Comparison of ENCODE assay signal across 14 mouse cellular contexts in the genomic region with DNA sequence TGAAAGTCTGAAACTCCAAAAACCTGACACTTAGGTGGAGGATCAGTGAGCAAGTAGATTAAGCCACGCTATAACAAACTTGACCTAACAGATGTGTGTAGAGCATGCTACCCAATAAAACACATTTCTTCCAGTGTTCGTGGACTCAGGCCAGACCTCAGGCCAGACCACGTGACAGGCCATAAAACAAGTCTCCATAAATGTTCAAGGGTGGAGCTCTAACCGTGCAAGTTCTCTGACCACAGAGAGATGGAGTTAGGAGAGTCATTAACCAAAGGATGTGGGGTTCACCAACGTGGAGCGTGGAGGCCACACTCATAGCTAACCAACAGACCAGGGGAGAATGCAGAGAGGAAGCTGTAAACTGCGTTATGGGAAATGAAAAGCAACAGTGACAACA. TPM values are rescaled to one million over a fixed set of nuclear protein-coding genes. Genes with fewer than 3 reads are reported as not detected.
DNase-seq lines count a peak whose midpoint lies in the region; ATAC-seq and TF ChIP-seq lines count a peak whose summit lies in the region.
"Had no signal": no experiment of that assay in that cellular context is flagged by ENCODE, and none has a peak within 500 bp of the region (broad histone marks: within the 10 kb centered on the region; RNA-seq: fewer than 3 reads in every experiment).

No protein-coding gene starts in this region.

- H3K4me3 ChIP-seq in MEL (ENCODE audit: control insufficient read depth in 1 of 2, insufficient read depth in 1 of 2, low read depth in 2 of 2, low read length in 2 of 2), result no peak overlapping the region
- no peak overlapping the region for H3K4me3 ChIP-seq in forebrain, embryonic 14.5 days (ENCODE audit: low read depth, low read length)
- H3K4me3 ChIP-seq: embryonic facial prominence, embryonic 13.5 days; heart, embryonic 10.5 days had no signal

- H3K4me2 ChIP-seq in forebrain, embryonic 14.5 days (ENCODE audit: low read length), result no peak overlapping the region
- H3K4me2 ChIP-seq: embryonic facial prominence, embryonic 13.5 days had no signal

- WGBS in forebrain, embryonic 14.5 days, result 86% methylated on average over 7 of the region's 7 CpGs

- TF ChIP-seq POLR2A in MEL (IDR thresholded peaks at IDR 0.05; ENCODE audit: control insufficient read depth in 1 of 2, insufficient read depth in 1 of 2, low read depth in 1 of 2, low read length in 2 of 2, poor library complexity in 1 of 2), result no peak

- H3K4me1 ChIP-seq in MEL (ENCODE audit: control insufficient read depth in 1 of 2, insufficient read depth in 2 of 2, low read length in 2 of 2), result peaks cover 2 to 3% of the 10 kb centered on the region in 2 experiments; a peak in 1 of 4 replicates
- H3K4me1 ChIP-seq in forebrain, embryonic 14.5 days (ENCODE audit: control insufficient read depth, insufficient read depth, low read length), result no peaks in the 10 kb centered on the region
- H3K4me1 ChIP-seq: heart, embryonic 10.5 days had no signal

- DNase-seq in 416B (ENCODE audit: low read depth) (peak; percentile 97), MEL (ENCODE audit: low read depth, low spot score) (peak; percentile 32)
- DNase-seq in kidney, adult 11 months, result peak; percentile 58
- DNase-seq in kidney, postnatal 4 days, result peak; percentile 71 to 80
- DNase-seq in forebrain, embryonic 14.5 days (ENCODE audit: low spot score), result no peak
- no peak for DNase-seq in adrenal gland, postnatal 4 days (ENCODE audit: low spot score in 2 of 2)
- no peak for DNase-seq in T-cell, adult 2 months (ENCODE audit: low spot score)
- DNase-seq: adrenal gland, adult 8-10 months; cerebellum, adult 2 months; right cerebral cortex, adult 18-20 months; thymus, postnatal 4 days had no signal

- peaks cover 3 to 6% of the 10 kb centered on the region in 2 experiments for H3K27me3 ChIP-seq in MEL (ENCODE audit: control insufficient read depth in 1 of 2, insufficient read depth in 2 of 2, low read length in 2 of 2)
- no peaks in the 10 kb centered on the region for H3K27me3 ChIP-seq in forebrain, embryonic 14.5 days (replicated peaks; ENCODE audit: control insufficient read depth, insufficient read depth, low read length)
- H3K27me3 ChIP-seq: embryonic facial prominence, embryonic 13.5 days had no signal

- H3K36me3 ChIP-seq in MEL (ENCODE audit: control insufficient read depth in 1 of 2, insufficient read depth in 2 of 2, low read length in 2 of 2), result no peaks in the 10 kb centered on the region
- H3K36me3 ChIP-seq in forebrain, embryonic 14.5 days (ENCODE audit: control insufficient read depth, insufficient read depth, low read length), result no peaks in the 10 kb centered on the region
- H3K36me3 ChIP-seq: embryonic facial prominence, embryonic 13.5 days; heart, embryonic 10.5 days had no signal

- no peak overlapping the region for H3K9ac ChIP-seq in MEL (ENCODE audit: control insufficient read depth, low read depth, low read length, poor library complexity, severe bottlenecking)
- no peak overlapping the region for H3K9ac ChIP-seq in forebrain, embryonic 14.5 days (ENCODE audit: low read length)
- H3K9ac ChIP-seq: embryonic facial prominence, embryonic 13.5 days; liver, embryonic 14.5 days had no signal

- no peak for ATAC-seq in forebrain, embryonic 14.5 days

- no peak for TF ChIP-seq EP300 in MEL (IDR thresholded peaks at IDR 0.05; ENCODE audit: low read depth in 1 of 2, low read length in 2 of 2)

- no peaks in the 10 kb centered on the region for H3K9me3 ChIP-seq in MEL (replicated peaks; ENCODE audit: insufficient read depth, low read length)
- H3K9me3 ChIP-seq in forebrain, embryonic 14.5 days (replicated peaks; ENCODE audit: control insufficient read depth, low read length), result no peaks in the 10 kb centered on the region
- H3K9me3 ChIP-seq: embryonic facial prominence, embryonic 13.5 days; heart, embryonic 10.5 days had no signal

- H3K27ac ChIP-seq in MEL (ENCODE audit: control insufficient read depth, low read depth, low read length), result no peak overlapping the region
- no peak overlapping the region for H3K27ac ChIP-seq in forebrain, embryonic 14.5 days (ENCODE audit: low read depth, low read length)
- H3K27ac ChIP-seq: embryonic facial prominence, embryonic 13.5 days; heart, embryonic 10.5 days; liver, embryonic 14.5 days had no signal

- no peaks in the 10 kb centered on the region for H3K79me2 ChIP-seq in MEL (ENCODE audit: control insufficient read depth, insufficient read depth, low read length, poor library complexity)

- no peak for TF ChIP-seq RAD21 in MEL (IDR thresholded peaks at IDR 0.05; ENCODE audit: low read depth, low read length)

- TF ChIP-seq CTCF in MEL (IDR thresholded peaks at IDR 0.05 in 2 of 3, conservative IDR thresholded peaks at IDR 0.05 in 1 of 3; ENCODE audit: control insufficient read depth in 1 of 3, insufficient read depth in 1 of 3, low read depth in 2 of 3, low read length in 3 of 3, poor library complexity in 1 of 3, severe bottlenecking in 1 of 3), result no peak

TF ChIP-seq in MEL, 35 proteins besides CTCF, POLR2A, EP300 and RAD21:
- TF ChIP-seq JUND (IDR thresholded peaks at IDR 0.05; ENCODE audit: low read depth, low read length), result no peak
- no peak for TF ChIP-seq MEF2A (IDR thresholded peaks at IDR 0.05; ENCODE audit: extremely low read depth, insufficient replicate concordance, low read depth, low read length, poor library complexity, severe bottlenecking)
- no peak for TF ChIP-seq ETS1 (IDR thresholded peaks at IDR 0.05; ENCODE audit: low read depth, low read length)
- 0 out of 2 replicates have a peak, but pooled peaks have one; percentile 7 for TF ChIP-seq BHLHE40 (IDR thresholded peaks at IDR 0.05; ENCODE audit: borderline replicate concordance, low read depth, low read length)
- no peak for TF ChIP-seq MAFK (IDR thresholded peaks at IDR 0.05; ENCODE audit: borderline replicate concordance, low read depth, low read length)
- TF ChIP-seq USF2 (IDR thresholded peaks at IDR 0.05; ENCODE audit: borderline replicate concordance in 1 of 2, insufficient read depth in 1 of 2, low read depth in 1 of 2, low read length in 2 of 2), result peak in 1 of 2 experiments; percentile 56; a peak in 1 of 4 replicates
- TF ChIP-seq USF1 (IDR thresholded peaks at IDR 0.05; ENCODE audit: low read depth, low read length), result peak; percentile 90
- peak; percentile 83 for TF ChIP-seq MAX (IDR thresholded peaks at IDR 0.05; ENCODE audit: low read length)
- no peak for TF ChIP-seq ZC3H11A (IDR thresholded peaks at IDR 0.05; ENCODE audit: low read depth, low read length)
- TF ChIP-seq ZMIZ1 (IDR thresholded peaks at IDR 0.05; ENCODE audit: low read depth, low read length), result no peak
- no peak for TF ChIP-seq SIN3A (IDR thresholded peaks at IDR 0.05; ENCODE audit: low read length)
- no peak for TF ChIP-seq MYC (IDR thresholded peaks at IDR 0.05; ENCODE audit: low read depth, low read length)
- TF ChIP-seq MAZ (IDR thresholded peaks at IDR 0.05; ENCODE audit: low read depth, low read length), result no peak

RNA-seq across cellular contexts. Expression of gene Ptprf, which starts 35.3 kb away (rescaled TPM):
- total RNA-seq in MEL (2012; rRNA removed), result 0.04 TPM in 1 of 2 replicates, not detected in the other
- not detected for polyA plus RNA-seq in MEL (2012; ENCODE audit: insufficient read depth in 1 of 2, insufficient read length in 2 of 2, low read depth in 1 of 2, low replicate concordance in 2 of 2, missing spikeins in 1 of 2)
- 42.0 and 50.2 TPM in 2 replicates for polyA plus RNA-seq in forebrain, embryonic 14.5 days (2014; fragmentation: Nextera tagmentation; extraction: Ambion mirVana)
- total RNA-seq in adrenal gland, postnatal 4 days (2021), result 100 to 1,000 TPM; 102 to 120 TPM

Comparison
In these comparisons a context has a peak if more than half of its experiments do, and no peak if none do; other contexts are left out.
1. DNase-seq: peak in 416B (single experiment), MEL (single experiment), kidney, adult 11 months (single experiment) and kidney, postnatal 4 days (2 of 2); none in forebrain, embryonic 14.5 days (single experiment), adrenal gland, postnatal 4 days (0 of 2) and T-cell, adult 2 months (single experiment).
2. RNA of gene Ptprf, which starts 35.3 kb away (total RNA-seq): 102 to 120 TPM in adrenal gland, postnatal 4 days; 0.04 TPM in MEL; every median in the first group is over 10 times any median in the second.